Mouse (Mus musculus) cerebellum, adult 2 months (tissue): ENCODE measurements around the gene Mkrn1.

Source experiments
- CTCF ChIP-seq: fragments of 200-500 bp; IDR thresholded peaks from 2 replicates; pipeline ENCODE4 v1.5.1; 2011; ENCODE audit warnings: low read depth, mild to moderate bottlenecking, control low read depth, low read length, moderate library complexity, borderline replicate concordance; ENCODE audit not compliant: insufficient read depth
- POLR2A ChIP-seq: fragments of 200-500 bp; IDR thresholded peaks from 2 replicates; pipeline ENCODE4 v1.6.1; 2011; ENCODE audit warnings: low read length, control low read depth, borderline replicate concordance; ENCODE audit not compliant: insufficient read depth

GRCm38 (mm10) chr6:39376775-39377174 lies 43.5 kb downstream of the Mkrn1 start:
- TF ChIP-seq CTCF (no peak), POLR2A (no peak)
